Mouse (Mus musculus) kidney, adult 9 months (tissue): ENCODE measurements at regions not wholly inside any gene's neighbourhood (a gene's known extent, or its start where the extent isn't known, plus 50 kb on each side); places are given as distances from the start of the nearest gene placed in this dataset.

Experiments
- DNase-seq: peaks from one replicate; pipeline ENCODE4 v3.0.0; 2022

- no peak for DNase-seq
Measured at GRCm38 (mm10) chr10:99552373-99552772, 207.1 kb downstream of the Csl start.

- DNase-seq: no peak
Measured at GRCm38 (mm10) chr10:99552836-99553540, 206.5 kb downstream of the Csl start.

GRCm38 (mm10) chr10:99555021-99555420, 204.4 kb downstream of the Csl start:
- DNase-seq: no peak

- peak; percentile 50 for DNase-seq
Measured at GRCm38 (mm10) chr10:99555658-99556352, 203.7 kb downstream of the Csl start.

- no peak for DNase-seq
Measured at GRCm38 (mm10) chr10:99556353-99557036, 203.0 kb downstream of the Csl start.

GRCm38 (mm10) chr10:99558656-99559055, 200.8 kb downstream of the Csl start:
- DNase-seq: no peak

- DNase-seq: no peak
Measured at GRCm38 (mm10) chr10:99561166-99561818, 198.2 kb downstream of the Csl start.

- DNase-seq: no peak
Measured at GRCm38 (mm10) chr10:99564605-99565004, 194.9 kb downstream of the Csl start.

GRCm38 (mm10) chr10:99568424-99568823, 191.0 kb downstream of the Csl start:
- DNase-seq: peak; percentile 26

GRCm38 (mm10) chr10:99570190-99570589, 189.3 kb downstream of the Csl start:
- no peak for DNase-seq

GRCm38 (mm10) chr10:99573997-99574396, 185.5 kb downstream of the Csl start:
- DNase-seq: no peak

- DNase-seq: no peak
Measured at GRCm38 (mm10) chr10:99575294-99575693, 184.2 kb downstream of the Csl start.

- no peak for DNase-seq
Measured at GRCm38 (mm10) chr10:99576301-99576700, 183.2 kb downstream of the Csl start.

GRCm38 (mm10) chr10:99577041-99577681, 182.3 kb downstream of the Csl start:
- DNase-seq: peak; percentile 58

- no peak for DNase-seq
Measured at GRCm38 (mm10) chr10:99578366-99578765, 181.1 kb downstream of the Csl start.

- DNase-seq: no peak
Measured at GRCm38 (mm10) chr10:99580191-99580590, 179.3 kb downstream of the Csl start.

- no peak for DNase-seq
Measured at GRCm38 (mm10) chr10:99581074-99581473, 178.4 kb downstream of the Csl start.

- no peak for DNase-seq
Measured at GRCm38 (mm10) chr10:99584855-99585254, 174.6 kb downstream of the Csl start.

GRCm38 (mm10) chr10:99592220-99592619, 167.2 kb downstream of the Csl start:
- no peak for DNase-seq

GRCm38 (mm10) chr10:99595659-99596058, 163.8 kb downstream of the Csl start:
- no peak for DNase-seq

- DNase-seq: peak; percentile 50
Measured at GRCm38 (mm10) chr10:99599142-99600120, 160.0 kb downstream of the Csl start.

GRCm38 (mm10) chr10:99602331-99602730, 157.1 kb downstream of the Csl start:
- DNase-seq: no peak
